Mouse (Mus musculus): ENCODE results near the gene Lamb3.

- TF ChIP-seq GATA1 (IDR thresholded peaks at IDR 0.05; ENCODE audit: low read length) = no peak
- TF ChIP-seq TAL1 (IDR thresholded peaks at IDR 0.05; ENCODE audit: low read length) = no peak
Observed at GRCm38 (mm10) chr1:193330626-193331025, 123.1 kb downstream of the Lamb3 start.

Data from erythroblast, embryonic 14.5 days (primary cell).